Mouse (Mus musculus): ENCODE results near the gene Gsg1l2.

DNA sequence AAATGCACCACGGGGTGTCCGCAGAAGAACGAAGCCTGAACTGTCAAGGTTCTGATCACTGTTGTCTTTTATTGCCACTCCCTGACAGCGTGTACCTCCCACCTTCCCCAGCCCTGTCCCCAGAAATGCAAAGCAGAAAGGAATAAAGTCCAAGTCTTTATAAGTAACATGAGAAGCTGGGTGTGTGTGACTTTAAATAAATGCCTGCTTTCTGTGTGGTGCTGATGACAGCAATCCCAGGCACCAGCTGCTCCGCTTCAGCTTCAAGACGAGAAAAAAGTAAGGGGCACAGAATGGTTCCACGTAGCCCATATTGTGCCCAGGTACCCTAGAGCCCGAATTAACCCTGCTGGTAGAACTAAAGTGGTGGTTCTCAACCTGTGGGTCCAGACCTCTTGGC lies 26.8 kb downstream of the Gsg1l2 start:
- TF ChIP-seq CTCF (IDR thresholded peaks at IDR 0.05; ENCODE audit: borderline replicate concordance, insufficient read depth, low read length) (no peak), POLR2A (IDR thresholded peaks at IDR 0.05; ENCODE audit: low read depth, low read length) (no peak)
